Mouse (Mus musculus): Measurements from ENCODE around the gene Kpna1. TPM values are rescaled to one million over a fixed set of nuclear protein-coding genes. Genes with fewer than 3 reads are reported as not detected.

Kpna1 gene
- polyA plus RNA-seq, 2 experiments: 10.9 to 35.0 TPM

DNA sequence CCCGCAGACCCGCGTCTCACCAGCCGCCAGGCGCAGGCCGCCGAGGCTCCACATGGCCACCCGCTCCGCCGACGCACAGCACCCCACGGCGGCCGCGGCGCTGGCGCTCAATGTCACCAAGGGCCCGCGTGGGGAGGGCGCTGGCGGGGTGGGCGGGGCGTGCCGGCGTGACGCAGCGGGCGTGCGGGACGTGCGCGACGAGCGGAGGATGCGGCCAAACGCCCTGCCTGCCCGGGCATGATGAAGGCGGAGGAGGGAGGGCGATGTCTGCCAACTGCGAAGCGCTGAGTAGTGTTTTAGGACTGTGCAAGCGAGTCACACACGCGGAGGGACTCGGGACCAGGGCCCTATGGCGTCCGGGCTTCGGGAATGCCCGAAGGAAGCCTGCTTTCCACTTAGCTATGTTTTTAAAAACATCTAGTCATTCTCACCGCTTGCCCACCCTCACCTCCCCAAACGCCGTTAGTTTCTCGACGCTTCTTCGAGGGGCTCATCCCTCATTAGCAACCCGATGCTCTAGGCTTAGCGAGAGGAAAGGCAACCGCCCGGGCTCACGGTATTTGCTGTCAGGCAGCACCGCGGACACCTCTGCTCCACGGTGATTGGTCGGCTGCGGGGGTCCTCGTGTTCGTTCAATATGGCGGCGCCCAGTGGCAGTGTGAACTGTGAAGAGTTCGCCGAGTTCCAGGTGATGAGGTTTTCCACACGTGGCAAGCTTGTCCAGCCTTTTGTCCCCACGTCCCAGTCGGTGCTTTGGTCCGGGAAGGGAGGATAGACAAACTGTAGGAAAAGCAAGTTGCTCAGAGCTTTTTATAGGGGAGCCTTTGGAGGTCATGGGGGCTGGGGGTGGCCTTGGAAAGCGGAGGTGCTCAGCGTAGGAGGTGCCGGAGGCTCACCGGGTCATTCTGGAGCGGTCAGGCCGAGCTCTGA, 93.2 kb downstream of the Kpna1 start, which contains the start of the genes Fam162a and Ccdc58:
Gene Fam162a, minus strand, starts transcription at position 145 of the 930 bp plus-strand sequence.
Gene Ccdc58, plus strand, starts transcription at position 236 of the 930 bp plus-strand sequence.
- H3K9me3 ChIP-seq (ENCODE audit: control insufficient read depth, low read length): no peaks in the 10 kb centered on the region
- H3K4me3 ChIP-seq (ENCODE audit: insufficient read depth in 1 of 2, low read depth in 2 of 2, low read length in 2 of 2): peak within 1 kb of the TSS; percentile 75 to 86
- peak; percentile 94 for ATAC-seq (ENCODE audit: insufficient read depth)
- under 1% methylated on average over 81 of the region's 81 CpGs for WGBS (ENCODE audit: insufficient replicate concordance)
- no peaks in the 10 kb centered on the region for H3K27me3 ChIP-seq (ENCODE audit: control insufficient read depth, insufficient read depth, low read length)
- no peaks in the 10 kb centered on the region for H3K36me3 ChIP-seq (replicated peaks; ENCODE audit: control insufficient read depth, insufficient read depth, low read depth)
- DNase-seq (ENCODE audit: low read depth in 3 of 3, low spot score in 3 of 3): peak; percentile 78 to 80 (median 79)
- H3K9ac ChIP-seq (replicated peaks): peak within 1 kb of the TSS; percentile 86
- peak within 1 kb of the TSS; percentile 92 for H3K27ac ChIP-seq
- peaks cover 11 to 16% of the 10 kb centered on the region in 2 experiments for H3K4me1 ChIP-seq (replicated peaks; ENCODE audit: control insufficient read depth in 2 of 2, insufficient read depth in 2 of 2, low read length in 1 of 2)
- H3K4me2 ChIP-seq (ENCODE audit: low read depth): peak within 1 kb of the TSS; percentile 83
- TF ChIP-seq EP300 (IDR thresholded peaks at IDR 0.05; ENCODE audit: low read depth) (peak; percentile 42; the same call in 1 of the 2 replicates), CTCF (IDR thresholded peaks at IDR 0.05; ENCODE audit: low read depth) (peak; percentile 8)

DNA sequence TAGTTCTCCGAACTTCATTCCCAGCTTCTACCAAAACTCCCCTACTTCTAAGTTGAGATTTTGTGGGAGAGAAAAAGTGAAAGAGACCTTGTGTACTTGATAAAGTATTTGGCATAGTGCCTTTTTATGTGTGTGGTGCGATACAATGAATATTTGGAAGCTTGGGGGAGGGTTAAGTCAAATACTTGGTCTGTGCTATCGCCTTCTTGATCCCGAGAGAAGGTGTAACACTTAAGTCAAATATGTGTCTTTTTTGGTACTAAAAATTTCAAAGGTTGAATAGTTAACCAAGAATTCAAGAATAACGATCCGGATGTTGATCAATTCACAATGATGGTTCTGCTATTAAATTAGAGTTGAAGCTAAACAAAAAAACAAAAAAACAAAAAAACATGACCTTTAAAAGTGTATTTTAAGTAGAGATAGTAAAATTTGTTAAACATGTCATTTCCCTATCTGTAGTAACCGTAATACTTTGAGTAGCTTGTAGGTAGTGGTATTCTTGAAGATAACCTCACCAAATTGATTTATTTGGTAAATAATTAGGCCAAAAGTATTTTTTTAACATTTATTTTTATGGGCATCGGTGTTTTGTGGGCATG, 94.0 kb downstream of the Kpna1 start:
- DNase-seq (ENCODE audit: low read depth in 3 of 3, low spot score in 3 of 3): peak in 1 of 3 experiments; percentile 13
- no peak for TF ChIP-seq CTCF (IDR thresholded peaks at IDR 0.05; ENCODE audit: low read depth)
- no peak for TF ChIP-seq EP300 (IDR thresholded peaks at IDR 0.05; ENCODE audit: low read depth)
- Histone ChIP-seq H3K36me3 (replicated peaks; ENCODE audit: control insufficient read depth, insufficient read depth, low read depth) (no peaks in the 10 kb centered on the region), H3K27me3 (ENCODE audit: control insufficient read depth, insufficient read depth, low read length) (no peaks in the 10 kb centered on the region), H3K4me2 (ENCODE audit: low read depth) (peak overlapping the region; percentile 83), H3K4me1 (replicated peaks; ENCODE audit: control insufficient read depth in 2 of 2, insufficient read depth in 2 of 2, low read length in 1 of 2) (peaks cover 11 to 16% of the 10 kb centered on the region in 2 experiments), H3K9me3 (ENCODE audit: control insufficient read depth, low read length) (no peaks in the 10 kb centered on the region), H3K27ac (peak overlapping the region; percentile 18), H3K4me3 (ENCODE audit: insufficient read depth in 1 of 2, low read depth in 2 of 2, low read length in 2 of 2) (peak overlapping the region; percentile 75 to 86), H3K9ac (replicated peaks) (peak overlapping the region; percentile 86)
- ATAC-seq (ENCODE audit: insufficient read depth): no peak
- WGBS (ENCODE audit: insufficient replicate concordance): 21% methylated on average over 8 of the region's 8 CpGs

DNA sequence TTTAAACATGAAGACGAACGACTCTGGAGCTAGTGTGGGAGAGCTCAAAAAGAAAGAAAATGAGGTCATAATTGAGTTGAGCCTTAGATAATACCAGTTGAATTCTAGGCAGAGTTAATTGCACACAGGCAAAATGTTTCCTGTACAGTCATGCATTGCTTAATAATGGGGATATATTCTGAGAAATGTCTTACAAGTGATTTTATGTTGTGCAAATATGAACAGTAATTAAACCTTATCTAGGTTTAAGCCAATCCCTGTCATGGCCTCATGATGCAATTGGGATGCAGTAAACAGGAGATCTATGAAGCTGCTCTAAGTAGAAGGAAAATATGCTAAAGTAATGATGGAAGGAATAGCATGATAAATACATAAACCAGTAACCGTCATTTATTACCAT, 96.2 kb downstream of the Kpna1 start:
- Histone ChIP-seq H3K4me3 (ENCODE audit: insufficient read depth in 1 of 2, low read depth in 2 of 2, low read length in 2 of 2) (no peak overlapping the region), H3K27me3 (ENCODE audit: control insufficient read depth, insufficient read depth, low read length) (no peaks in the 10 kb centered on the region), H3K36me3 (replicated peaks; ENCODE audit: control insufficient read depth, insufficient read depth, low read depth) (no peaks in the 10 kb centered on the region), H3K4me1 (replicated peaks; ENCODE audit: control insufficient read depth in 2 of 2, insufficient read depth in 2 of 2, low read length in 1 of 2) (peaks cover 5 to 7% of the 10 kb centered on the region in 2 experiments), H3K9ac (replicated peaks) (no peak overlapping the region), H3K9me3 (ENCODE audit: control insufficient read depth, low read length) (no peaks in the 10 kb centered on the region), H3K4me2 (ENCODE audit: low read depth) (no peak overlapping the region), H3K27ac (no peak overlapping the region)
- DNase-seq (ENCODE audit: low read depth in 3 of 3, low spot score in 3 of 3): no peak
- no peak for ATAC-seq (ENCODE audit: insufficient read depth)
- TF ChIP-seq CTCF (IDR thresholded peaks at IDR 0.05; ENCODE audit: low read depth): no peak
- no peak for TF ChIP-seq EP300 (IDR thresholded peaks at IDR 0.05; ENCODE audit: low read depth)
- WGBS (ENCODE audit: insufficient replicate concordance): 78% methylated on average over 3 of the region's 3 CpGs

DNA sequence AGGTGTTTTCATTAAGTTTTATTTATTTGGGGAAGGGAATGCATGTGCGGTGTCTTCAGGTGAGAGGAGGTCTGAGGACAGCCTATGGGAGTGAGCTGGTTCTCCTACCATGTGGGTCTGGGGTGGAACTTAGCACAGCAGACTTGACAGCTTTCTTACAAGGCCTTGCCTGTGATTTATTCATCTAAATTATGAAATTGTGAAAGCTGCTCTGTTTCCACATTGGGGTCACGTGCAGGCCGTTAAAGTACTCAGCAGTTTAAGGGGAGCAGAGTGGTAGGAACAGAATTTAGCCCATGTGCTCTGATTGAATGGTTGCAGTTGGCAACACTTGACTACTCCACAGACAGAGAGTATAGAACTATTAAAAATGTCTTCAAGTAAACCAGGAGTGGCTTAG, 101.4 kb downstream of the Kpna1 start:
- Histone ChIP-seq H3K27me3 (ENCODE audit: control insufficient read depth, insufficient read depth, low read length) (no peaks in the 10 kb centered on the region), H3K4me1 (replicated peaks; ENCODE audit: control insufficient read depth in 2 of 2, insufficient read depth in 2 of 2, low read length in 1 of 2) (no peaks in the 10 kb centered on the region), H3K27ac (no peak overlapping the region), H3K4me2 (ENCODE audit: low read depth) (no peak overlapping the region), H3K36me3 (replicated peaks; ENCODE audit: control insufficient read depth, insufficient read depth, low read depth) (no peaks in the 10 kb centered on the region; the same call in none of the 2 replicates), H3K9me3 (ENCODE audit: control insufficient read depth, low read length) (no peaks in the 10 kb centered on the region), H3K4me3 (ENCODE audit: insufficient read depth in 1 of 2, low read depth in 2 of 2, low read length in 2 of 2) (no peak overlapping the region), H3K9ac (replicated peaks) (no peak overlapping the region)
- no peak for ATAC-seq (ENCODE audit: insufficient read depth)
- WGBS (ENCODE audit: insufficient replicate concordance): 86% methylated on average over 3 of the region's 3 CpGs
- no peak for DNase-seq (ENCODE audit: low read depth in 3 of 3, low spot score in 3 of 3)
- TF ChIP-seq EP300 (IDR thresholded peaks at IDR 0.05; ENCODE audit: low read depth): no peak
- no peak for TF ChIP-seq CTCF (IDR thresholded peaks at IDR 0.05; ENCODE audit: low read depth)

Other genes with a start within 250 kb of the Kpna1 start
- 3.9 and 4.9 TPM in 2 replicates for gene Dirc2, start 209.4 kb upstream of the Kpna1 start, polyA plus RNA-seq (2012; rRNA removed)
- gene Dirc2, start 209.4 kb upstream of the Kpna1 start, polyA plus RNA-seq (2014; fragmentation: Nextera tagmentation; extraction: Ambion mirVana): 5.8 and 5.9 TPM in 2 replicates
- 10.1 and 12.8 TPM in 2 replicates for gene Hspbap1, start 208.4 kb upstream of the Kpna1 start, polyA plus RNA-seq (2012; rRNA removed)
- gene Hspbap1, start 208.4 kb upstream of the Kpna1 start, polyA plus RNA-seq (2014; fragmentation: Nextera tagmentation; extraction: Ambion mirVana): 15.3 and 17.0 TPM in 2 replicates
- 0.65 and 1.1 TPM in 2 replicates for gene Parp14, start 107.2 kb upstream of the Kpna1 start, polyA plus RNA-seq (2012; rRNA removed)
- 0.88 and 0.97 TPM in 2 replicates for gene Parp14, start 107.2 kb upstream of the Kpna1 start, polyA plus RNA-seq (2014; fragmentation: Nextera tagmentation; extraction: Ambion mirVana)
- 2.8 and 4.3 TPM in 2 replicates for gene Parp9, start 40.3 kb upstream of the Kpna1 start, polyA plus RNA-seq (2012; rRNA removed)
- gene Parp9, start 40.3 kb upstream of the Kpna1 start, polyA plus RNA-seq (2014; fragmentation: Nextera tagmentation; extraction: Ambion mirVana): 6.9 and 7.6 TPM in 2 replicates
- gene Dtx3l, start 39.6 kb upstream of the Kpna1 start, polyA plus RNA-seq (2012; rRNA removed): 1.5 and 1.9 TPM in 2 replicates
- 3.2 and 3.5 TPM in 2 replicates for gene Dtx3l, start 39.6 kb upstream of the Kpna1 start, polyA plus RNA-seq (2014; fragmentation: Nextera tagmentation; extraction: Ambion mirVana)
- 1.6 and 2.3 TPM in 2 replicates for gene Wdr5b, start 62.4 kb downstream of the Kpna1 start, polyA plus RNA-seq (2012; rRNA removed)
- gene Wdr5b, start 62.4 kb downstream of the Kpna1 start, polyA plus RNA-seq (2014; fragmentation: Nextera tagmentation; extraction: Ambion mirVana): 2.8 and 2.9 TPM in 2 replicates
- 35.8 and 76.4 TPM in 2 replicates for gene Fam162a, start 92.8 kb downstream of the Kpna1 start, polyA plus RNA-seq (2012; rRNA removed)
- gene Fam162a, start 92.8 kb downstream of the Kpna1 start, polyA plus RNA-seq (2014; fragmentation: Nextera tagmentation; extraction: Ambion mirVana): 187 and 221 TPM in 2 replicates
- gene Ccdc58, start 92.9 kb downstream of the Kpna1 start, polyA plus RNA-seq (2012; rRNA removed): 19.1 and 52.5 TPM in 2 replicates
- 44.0 and 46.0 TPM in 2 replicates for gene Ccdc58, start 92.9 kb downstream of the Kpna1 start, polyA plus RNA-seq (2014; fragmentation: Nextera tagmentation; extraction: Ambion mirVana)
- not detected in 2 replicates for gene Csta1, start 152.5 kb downstream of the Kpna1 start, polyA plus RNA-seq (2012; rRNA removed)
- not detected in 2 replicates for gene Csta1, start 152.5 kb downstream of the Kpna1 start, polyA plus RNA-seq (2014; fragmentation: Nextera tagmentation; extraction: Ambion mirVana)
- gene Stfa2l1, start 178.1 kb downstream of the Kpna1 start, polyA plus RNA-seq (2012; rRNA removed): 22.8 and 30.9 TPM in 2 replicates
- 15.7 and 26.8 TPM in 2 replicates for gene Stfa2l1, start 178.1 kb downstream of the Kpna1 start, polyA plus RNA-seq (2014; fragmentation: Nextera tagmentation; extraction: Ambion mirVana)
- 54.8 and 77.9 TPM in 2 replicates for gene Gm5483, start 205.5 kb downstream of the Kpna1 start, polyA plus RNA-seq (2012; rRNA removed)
- gene Gm5483, start 205.5 kb downstream of the Kpna1 start, polyA plus RNA-seq (2014; fragmentation: Nextera tagmentation; extraction: Ambion mirVana): 99.6 and 124 TPM in 2 replicates
- gene Gm5416, start 231.7 kb downstream of the Kpna1 start, polyA plus RNA-seq (2012; rRNA removed): 0.81 TPM in 1 of 2 replicates, not detected in the other
- 1.7 and 2.9 TPM in 2 replicates for gene Gm5416, start 231.7 kb downstream of the Kpna1 start, polyA plus RNA-seq (2014; fragmentation: Nextera tagmentation; extraction: Ambion mirVana)
- 1.3 and 2.5 TPM in 2 replicates for gene 2010005H15Rik, start 242.7 kb downstream of the Kpna1 start, polyA plus RNA-seq (2012; rRNA removed)
- gene 2010005H15Rik, start 242.7 kb downstream of the Kpna1 start, polyA plus RNA-seq (2014; fragmentation: Nextera tagmentation; extraction: Ambion mirVana): 4.8 and 7.3 TPM in 2 replicates

Data from liver, embryonic 14.5 days (tissue).